Mouse (Mus musculus) liver, adult 2 months (tissue): ENCODE data around the gene Stac.

Source experiments
- CTCF ChIP-seq: fragments of 200-500 bp; IDR thresholded peaks from 2 replicates; pipeline ENCODE4 v1.5.1; 2011; ENCODE audit warnings: low read depth, low read length, control low read depth
- POLR2A ChIP-seq: fragments of 200-500 bp; IDR thresholded peaks from 2 replicates; pipeline ENCODE4 v1.6.1; 2011; ENCODE audit warnings: low read length, control low read depth; ENCODE audit not compliant: insufficient read depth; ENCODE audit errors: extremely low read depth

DNA sequence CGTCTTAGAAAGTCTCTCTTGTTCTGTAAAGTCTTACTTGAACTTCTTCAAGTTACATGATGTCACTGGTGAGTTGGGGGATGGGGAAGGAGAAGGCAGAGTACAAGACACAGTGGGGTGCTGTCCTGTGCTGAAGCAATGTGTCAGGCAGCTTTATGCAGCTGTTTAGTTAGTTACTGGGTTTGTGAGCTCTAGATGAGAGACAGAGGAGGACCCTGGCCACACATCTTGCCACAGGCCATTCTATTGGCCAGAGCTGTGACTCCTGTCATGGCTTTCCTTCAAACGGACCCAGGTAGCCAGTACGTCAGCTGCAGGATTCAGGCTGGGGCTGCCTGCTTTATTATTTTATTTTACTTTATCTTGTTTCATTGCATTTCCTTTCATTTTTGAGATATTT is 45.8 kb upstream of the Stac start:
- TF ChIP-seq CTCF (no peak), POLR2A (no peak)
